Mouse (Mus musculus): ENCODE measurements around the gene Lrrc29.

Gene Lrrc29

DNA sequence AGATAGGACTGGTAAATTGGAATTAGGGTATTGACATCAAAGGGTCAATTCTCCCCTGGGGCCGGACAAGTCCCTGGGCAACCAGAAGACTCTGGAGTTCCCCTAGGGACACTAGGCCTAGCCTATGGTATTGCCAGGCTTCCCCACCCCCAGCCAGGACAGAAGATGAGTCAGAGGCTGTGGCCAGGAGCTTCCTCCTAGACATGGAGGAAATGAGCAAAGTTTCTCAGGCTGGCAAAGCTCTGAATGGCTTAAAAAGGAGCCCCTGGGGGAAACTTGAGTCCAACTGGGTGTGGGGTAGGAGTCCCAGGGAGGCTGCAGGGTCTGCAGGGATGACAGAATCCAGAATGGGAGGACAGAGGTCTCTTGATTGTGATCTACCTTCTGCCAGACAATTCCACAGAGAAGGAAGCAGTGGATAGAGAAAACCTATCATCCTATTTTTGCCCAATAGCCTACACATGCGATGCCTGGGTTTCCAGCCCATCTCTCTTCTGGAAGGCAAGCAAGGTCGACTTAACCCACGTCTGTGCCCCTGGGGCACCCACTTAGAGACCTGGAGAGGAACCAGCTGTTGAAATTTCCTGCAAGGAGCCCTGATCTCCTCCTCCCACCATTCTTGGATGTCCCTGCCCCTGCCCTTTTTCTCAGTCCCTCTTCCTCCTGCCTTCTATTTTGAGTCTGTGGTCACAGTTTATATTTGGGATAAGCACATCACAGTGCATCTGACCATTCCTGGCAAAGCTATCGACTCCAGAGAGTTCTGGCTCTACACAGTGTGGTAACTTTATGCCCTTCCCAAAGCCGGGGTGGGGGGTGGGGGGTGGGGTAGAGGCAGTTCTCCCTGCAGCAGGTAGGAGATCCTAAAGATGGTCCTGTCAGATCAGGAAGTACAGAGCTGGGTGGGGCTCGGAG, 19.2 kb upstream of the Lrrc29 start:
- no peak for DNase-seq (ENCODE audit: low spot score in 2 of 2)

DNA sequence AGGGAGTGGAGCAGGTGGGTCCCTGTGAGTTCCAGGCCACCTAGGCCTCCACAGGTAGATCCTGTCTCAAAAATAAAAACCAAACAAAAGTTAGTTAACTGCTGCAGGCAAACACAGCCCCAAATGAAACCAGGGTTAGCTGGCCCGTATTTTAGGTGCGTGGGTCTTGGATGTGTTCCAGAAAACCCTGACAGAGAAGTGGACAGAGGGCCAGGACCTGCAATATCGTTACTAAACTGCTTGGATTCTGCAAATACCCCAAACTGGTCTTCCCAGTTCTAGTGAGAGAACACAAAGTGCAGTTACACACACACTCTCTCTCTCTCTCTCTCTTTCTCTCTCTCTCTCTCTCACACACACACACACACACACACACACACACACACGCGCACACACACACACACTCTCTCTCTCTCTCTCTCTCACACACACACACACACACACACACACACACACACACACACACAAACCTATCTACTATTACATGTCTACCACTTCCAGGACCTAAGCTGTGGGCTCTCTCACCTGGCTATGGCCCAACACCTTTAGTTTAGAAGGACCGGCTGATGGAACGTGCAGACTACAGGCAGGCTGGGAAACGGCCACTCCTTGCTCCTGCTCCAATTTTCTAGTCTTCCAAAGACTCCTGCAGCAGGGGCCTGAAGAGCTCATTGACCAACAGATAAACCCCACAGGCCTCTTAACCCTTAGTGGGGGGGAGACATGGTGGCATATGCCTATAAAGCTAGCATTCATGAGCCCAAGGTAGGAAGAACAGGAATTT, 17.9 kb upstream of the Lrrc29 start:
- DNase-seq (ENCODE audit: low spot score in 2 of 2), result no peak

DNA sequence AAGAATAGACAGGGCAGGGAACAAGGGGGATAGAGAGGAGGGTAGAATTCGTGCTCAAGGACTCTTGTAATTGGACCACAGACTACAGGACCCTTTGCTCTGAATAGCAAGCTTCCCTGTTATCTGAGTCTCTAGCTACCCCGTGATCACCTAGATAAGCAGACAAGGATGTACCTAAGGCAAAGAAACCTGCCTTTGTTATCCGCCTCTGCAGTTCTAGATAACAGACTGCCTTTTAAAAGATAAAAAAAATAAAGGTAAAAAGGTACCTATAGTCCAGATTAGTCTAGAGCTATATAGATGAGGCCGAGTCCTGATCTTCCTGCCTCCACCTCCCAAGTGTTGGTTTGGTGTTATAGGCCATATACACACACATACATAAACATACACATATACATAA, 16.7 kb upstream of the Lrrc29 start:
- no peak for DNase-seq (ENCODE audit: low spot score in 2 of 2)

DNA sequence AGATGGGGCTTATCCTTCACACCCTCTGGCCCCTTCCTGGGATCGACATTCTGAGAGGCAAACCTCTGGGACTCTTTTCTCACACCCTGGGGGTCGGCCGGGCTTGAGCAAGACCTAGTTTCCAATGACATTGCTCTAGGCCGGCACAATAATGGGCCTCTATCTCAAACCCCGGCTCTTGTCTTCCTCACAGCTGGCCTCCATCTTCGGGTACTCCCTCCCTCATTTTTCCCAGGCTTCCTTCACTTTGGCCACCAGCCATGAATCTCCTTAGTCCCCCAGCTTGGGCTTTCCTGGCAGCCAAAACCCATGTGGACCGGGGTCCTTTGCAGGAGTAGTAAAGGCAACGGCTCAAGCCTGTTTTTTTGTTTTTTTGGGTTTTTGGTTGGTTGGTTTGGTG, 15.3 kb upstream of the Lrrc29 start:
- no peak for DNase-seq (ENCODE audit: low spot score in 2 of 2)

DNA sequence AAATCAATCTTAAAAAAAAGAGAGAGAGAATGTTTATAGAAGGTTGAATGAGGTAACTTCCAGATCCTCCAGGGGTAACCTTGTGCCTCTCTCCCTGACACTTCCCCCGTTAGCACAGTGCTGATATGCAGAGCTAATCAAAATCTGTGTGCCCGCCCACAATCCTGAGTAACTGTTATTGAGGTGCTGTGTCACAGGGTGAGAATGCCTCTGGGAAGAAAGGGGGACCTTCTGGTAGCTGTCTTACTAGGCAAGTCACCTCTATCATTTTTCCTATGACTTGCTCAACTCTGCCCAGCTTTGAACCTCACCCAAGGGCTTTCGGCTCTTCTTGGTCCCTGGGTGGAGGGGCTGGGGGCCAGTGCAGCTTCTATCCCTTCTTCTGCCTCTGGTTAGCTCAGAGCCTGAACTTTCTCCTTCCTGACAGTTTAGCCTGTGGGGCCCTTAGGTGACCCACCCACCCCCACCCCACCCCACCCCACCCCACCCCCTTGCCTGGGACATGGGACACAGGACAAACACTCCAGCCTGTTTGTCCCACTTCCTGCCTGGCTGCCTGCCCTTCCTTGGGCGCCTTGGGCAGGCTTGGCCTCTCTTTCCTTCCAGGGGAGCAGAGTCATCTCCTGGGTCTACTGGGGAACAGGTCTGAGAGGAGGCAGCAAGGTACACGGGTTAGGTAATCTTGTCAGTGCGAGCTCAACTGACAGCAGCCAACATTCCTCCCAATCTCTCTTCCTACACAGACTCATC, 14.0 kb upstream of the Lrrc29 start:
- no peak for DNase-seq (ENCODE audit: low spot score in 2 of 2)

DNA sequence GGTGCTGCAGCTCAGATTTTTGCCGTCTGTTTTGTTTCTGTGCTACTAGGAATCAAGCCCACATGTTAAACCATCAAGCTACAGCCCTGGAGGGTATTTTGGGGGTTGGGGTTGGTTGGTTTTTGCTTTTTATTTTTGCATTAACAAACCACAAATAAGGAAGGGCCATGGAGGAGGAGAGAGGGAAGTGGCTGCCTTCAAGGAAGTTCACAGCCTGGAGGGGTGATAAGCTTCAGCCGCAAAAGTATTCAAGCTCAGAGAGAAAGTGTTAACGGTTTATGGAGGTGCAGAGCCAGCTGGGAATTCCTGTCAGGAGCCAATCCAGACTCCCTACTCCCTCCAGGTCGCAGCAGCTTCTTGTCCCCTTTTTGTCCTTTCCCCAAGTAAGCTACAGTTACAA, 12.9 kb upstream of the Lrrc29 start:
- DNase-seq (ENCODE audit: low spot score in 2 of 2), result no peak

DNA sequence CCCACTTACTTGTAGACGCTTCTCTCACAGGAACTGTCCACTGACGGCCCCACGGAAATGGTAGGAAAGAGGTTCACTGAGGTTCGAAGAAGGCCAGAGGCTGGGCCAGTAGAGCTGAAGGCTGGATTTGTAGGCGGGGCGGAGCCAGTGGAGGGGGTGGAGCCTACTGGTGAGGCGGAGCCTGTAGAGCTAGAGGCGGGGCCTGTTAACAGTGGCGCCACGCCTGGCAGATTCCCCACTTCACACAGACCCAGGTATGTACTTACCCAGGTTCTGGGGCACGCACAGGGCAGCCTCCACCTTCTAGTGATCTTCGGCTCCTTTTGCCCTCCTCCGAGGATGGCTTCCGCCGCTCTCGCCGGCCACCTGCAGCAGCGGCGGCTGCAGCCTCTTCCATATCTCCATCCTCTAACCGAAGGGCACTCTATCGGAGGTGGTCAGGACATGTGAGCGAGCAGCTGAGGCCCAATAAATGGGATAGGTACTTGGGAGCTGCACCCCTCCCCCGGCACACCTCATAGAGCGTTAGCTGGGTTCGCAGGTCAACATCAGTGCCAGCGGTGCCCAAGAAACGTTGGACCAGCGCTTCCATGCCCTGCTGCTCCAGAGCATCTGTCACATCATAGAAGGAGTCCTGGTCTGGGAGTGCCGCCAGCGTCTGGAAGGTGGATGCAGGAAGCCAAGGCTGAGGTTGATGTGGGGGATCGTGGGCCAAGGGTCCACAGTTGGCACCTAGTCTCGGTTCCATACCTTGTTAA, 10.5 kb upstream of the Lrrc29 start:
- no peak for DNase-seq (ENCODE audit: low spot score in 2 of 2)

DNA sequence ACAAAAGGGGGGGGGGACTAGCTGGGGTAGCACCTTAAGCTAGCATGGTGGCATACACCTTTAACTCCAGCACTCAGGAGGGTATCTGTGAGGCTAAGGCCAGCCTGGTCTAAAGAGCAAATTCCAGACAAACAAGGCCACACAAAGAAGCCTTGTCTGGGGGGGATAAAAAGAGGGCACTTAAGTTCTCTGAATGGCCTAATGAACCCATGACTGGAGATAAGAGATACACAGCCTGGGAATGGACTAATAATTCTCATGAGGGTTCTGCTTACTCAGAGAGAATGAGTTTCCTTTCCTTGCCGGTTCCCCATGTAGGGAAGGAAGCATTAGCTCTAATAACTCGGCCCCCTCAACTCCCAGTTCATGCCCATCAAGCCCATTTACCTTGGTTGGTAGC, 6.4 kb upstream of the Lrrc29 start:
- DNase-seq (ENCODE audit: low spot score in 2 of 2), result no peak

DNA sequence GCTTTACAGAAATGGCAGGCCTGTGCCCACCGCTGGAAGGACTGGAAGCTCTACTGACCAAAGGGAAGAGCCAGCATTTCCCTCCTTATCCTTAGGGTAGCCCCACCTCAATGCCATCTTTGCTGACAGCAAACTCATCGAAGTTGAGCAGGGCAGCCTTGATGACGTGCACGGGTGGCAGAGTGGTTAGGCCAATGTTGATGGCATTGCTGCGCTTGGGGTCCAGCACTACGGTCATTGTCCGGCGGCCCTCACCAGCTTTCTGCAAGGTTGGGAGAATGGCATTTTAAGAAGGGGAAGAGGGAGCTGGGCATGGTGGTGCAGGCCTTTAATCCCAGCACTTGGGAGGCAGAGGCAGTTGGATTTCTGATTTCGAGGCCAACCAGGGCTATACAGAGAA, 5.9 kb upstream of the Lrrc29 start:
- no peak for DNase-seq (ENCODE audit: low spot score in 2 of 2)

DNA sequence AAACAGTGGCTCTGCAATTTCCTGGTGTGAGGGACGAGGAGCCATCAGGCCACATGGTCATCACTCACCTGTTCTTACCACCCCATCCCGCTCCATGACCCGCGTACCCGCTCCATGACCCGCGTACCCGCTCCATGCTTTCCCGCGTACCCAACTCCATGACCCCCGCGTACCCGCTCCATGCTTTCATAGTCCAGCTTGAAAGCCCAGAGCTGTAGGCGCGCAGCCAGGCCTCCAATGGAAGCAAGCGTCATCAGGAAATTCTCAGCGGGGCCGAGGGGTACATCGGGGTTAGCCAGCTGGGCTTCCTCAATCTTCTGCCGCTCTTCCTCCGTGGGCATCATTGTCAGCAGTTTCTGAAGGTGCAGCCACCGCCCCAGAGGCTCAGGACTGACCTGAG, 5.4 kb upstream of the Lrrc29 start:
- no peak for DNase-seq (ENCODE audit: low spot score in 2 of 2)

DNA sequence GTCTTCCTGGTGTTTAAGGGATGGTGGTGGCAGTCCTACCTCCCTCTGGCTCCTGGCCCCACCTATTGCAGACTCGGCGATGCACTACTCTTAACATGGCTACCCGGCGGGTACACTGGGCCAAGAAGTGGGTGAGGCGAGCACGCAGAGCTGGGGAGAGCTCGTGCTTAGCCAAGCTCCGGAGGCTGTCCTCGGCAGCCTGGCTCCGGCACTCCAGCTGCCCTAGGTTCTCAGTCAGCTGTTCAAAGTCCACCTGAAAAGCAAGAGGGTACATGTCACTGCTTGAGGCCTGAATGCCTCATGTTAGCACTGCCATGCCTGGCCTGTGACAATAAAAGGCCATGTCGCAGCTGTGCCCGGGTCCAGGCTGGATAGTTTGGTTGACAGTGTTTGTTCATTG, 4.2 kb upstream of the Lrrc29 start:
- no peak for DNase-seq (ENCODE audit: low spot score in 2 of 2)

DNA sequence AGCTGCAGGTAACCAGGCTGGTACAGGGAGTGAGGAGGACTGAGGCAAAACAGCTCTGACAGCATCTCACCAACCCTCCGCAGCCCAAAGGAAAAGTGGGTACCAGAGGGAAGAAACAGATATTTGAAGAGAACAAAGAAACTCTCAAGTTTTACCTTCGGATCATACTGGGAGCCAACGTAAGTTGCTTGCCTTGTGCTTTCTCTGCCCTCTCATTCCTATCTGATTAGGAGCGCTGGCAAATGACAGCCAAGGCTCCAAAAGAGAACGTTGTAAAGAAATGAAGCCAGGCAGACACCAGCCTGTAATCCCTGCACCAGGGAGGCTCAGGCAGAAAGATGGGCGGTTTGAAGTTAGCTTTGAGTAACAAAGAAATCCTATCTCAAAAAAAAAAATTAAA, 890 bp upstream of the Lrrc29 start:
- no peak for DNase-seq (ENCODE audit: low spot score in 2 of 2)

DNA sequence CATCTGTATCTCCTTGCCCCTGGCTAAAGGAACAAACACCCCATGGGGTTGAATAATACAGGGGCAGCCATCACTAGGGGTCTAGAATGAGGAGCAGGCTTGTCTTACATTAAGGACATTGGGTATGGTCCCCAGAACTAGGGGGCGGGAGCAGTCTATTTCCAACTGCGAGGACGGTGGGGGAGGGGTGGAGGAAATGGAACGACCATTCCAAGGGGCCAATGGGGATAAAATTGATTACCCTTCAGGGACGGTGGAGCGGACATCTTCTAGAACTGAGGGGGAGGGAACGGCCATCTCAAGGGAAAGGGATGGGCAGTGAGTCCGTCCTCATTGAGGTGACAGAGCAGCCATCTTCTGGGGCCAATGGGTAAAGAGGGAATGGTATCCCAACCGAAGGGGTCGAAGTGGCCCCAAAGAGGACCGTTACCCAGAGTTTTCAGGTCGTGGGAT, 411 bp downstream of the Lrrc29 start:
- DNase-seq (ENCODE audit: low spot score in 2 of 2), result no peak

DNA sequence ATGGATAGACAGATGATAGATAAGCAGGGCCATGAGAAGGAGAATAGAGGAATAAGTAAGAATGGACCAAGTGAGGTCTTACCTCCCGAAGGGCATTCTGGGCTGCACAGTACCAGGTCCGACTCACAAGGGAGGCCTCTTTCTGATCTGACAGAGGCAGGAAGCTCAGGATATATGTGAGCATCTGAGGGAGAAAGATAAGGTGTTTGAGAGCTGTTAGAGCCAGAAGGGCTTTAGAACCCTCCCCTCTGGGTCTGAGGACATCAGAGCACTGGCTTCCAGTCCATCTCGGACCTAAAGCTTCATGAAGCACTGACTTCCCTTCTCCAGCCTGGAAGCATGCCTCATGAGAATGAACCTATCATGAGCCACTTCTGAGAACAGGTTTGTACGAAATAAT, 2.9 kb downstream of the Lrrc29 start:
- no peak for DNase-seq (ENCODE audit: low spot score in 2 of 2)

DNA sequence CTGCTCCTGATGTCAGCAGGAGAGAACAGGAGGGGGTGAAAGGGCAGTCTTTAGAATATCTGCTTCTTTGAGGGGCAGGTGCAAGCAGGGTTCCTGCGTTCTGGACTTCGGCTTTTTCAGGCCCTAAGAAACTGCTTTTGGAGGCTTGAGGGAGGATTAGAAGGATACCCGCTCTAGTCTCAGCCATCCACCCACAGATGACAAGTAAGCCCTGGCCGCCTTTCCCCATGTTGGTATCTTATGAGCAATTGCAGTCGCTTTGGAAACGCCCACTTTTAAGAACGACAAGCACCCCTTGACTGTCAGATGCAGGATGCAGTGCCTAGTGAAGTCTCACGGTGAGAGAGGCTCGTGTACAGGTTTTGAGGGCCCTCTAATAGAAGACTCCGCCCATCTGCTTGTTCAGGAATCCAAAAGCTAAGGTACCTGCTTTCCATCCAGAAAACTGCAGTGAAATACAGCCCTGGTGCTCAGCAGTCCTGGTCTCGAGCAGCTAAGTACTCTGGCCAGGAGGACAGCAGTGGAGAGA, 7.4 kb downstream of the Lrrc29 start:
- DNase-seq (ENCODE audit: low spot score in 2 of 2), result no peak

DNA sequence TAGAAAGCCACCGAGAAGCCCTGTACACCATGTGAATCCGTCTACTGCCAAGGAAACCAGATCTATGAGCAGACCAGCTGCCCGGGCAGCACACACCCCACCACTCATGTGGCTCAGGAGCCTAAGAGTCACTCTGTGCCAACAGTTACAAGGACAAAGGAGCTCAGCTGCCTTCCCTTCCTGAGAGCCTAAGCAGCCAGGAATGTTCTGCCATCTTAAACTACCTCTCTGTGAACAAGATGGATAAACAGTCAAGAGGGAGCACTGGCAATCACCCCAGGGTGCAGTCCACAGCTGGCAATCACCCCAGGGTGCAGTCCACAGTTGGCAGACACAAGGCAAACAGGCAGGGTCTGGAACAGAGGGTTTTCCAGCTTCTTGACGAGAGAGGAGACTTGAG, 8.1 kb downstream of the Lrrc29 start:
- no peak for DNase-seq (ENCODE audit: low spot score in 2 of 2)

DNA sequence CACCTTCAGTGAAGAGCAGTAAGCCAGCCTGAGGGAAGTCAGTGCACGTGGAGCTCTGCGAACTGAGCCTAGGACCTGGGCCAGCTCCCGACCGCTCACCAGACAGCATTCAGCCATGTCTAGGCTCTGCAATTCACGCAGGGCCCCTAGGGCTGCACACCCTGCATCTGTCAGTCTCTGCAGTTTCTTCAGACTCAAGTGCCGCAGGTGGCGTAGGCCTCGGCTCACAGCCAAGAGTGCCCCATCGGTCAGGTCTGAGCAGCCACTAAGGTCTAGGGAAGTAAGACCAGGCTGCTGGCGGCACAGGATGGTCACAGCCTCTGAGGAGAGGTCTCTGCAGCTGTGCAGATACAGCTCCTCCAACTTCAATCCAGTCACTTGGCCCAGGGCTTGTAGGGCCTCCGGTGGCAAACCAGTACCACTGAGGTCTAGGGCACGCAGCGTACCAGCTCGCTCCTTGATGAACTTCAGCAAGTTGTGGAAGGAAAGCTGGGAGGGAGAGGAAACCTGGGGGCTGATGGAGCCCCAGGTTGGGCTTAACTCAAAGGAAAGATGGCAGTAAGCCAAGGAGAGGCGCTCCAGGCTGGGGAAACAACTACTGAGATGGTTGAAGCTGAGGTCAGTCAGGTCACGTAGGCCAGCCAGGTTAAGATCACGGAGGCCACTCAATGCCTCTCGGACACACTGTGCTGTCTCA, 10.9 kb downstream of the Lrrc29 start:
- no peak for DNase-seq (ENCODE audit: low spot score in 2 of 2)

DNA sequence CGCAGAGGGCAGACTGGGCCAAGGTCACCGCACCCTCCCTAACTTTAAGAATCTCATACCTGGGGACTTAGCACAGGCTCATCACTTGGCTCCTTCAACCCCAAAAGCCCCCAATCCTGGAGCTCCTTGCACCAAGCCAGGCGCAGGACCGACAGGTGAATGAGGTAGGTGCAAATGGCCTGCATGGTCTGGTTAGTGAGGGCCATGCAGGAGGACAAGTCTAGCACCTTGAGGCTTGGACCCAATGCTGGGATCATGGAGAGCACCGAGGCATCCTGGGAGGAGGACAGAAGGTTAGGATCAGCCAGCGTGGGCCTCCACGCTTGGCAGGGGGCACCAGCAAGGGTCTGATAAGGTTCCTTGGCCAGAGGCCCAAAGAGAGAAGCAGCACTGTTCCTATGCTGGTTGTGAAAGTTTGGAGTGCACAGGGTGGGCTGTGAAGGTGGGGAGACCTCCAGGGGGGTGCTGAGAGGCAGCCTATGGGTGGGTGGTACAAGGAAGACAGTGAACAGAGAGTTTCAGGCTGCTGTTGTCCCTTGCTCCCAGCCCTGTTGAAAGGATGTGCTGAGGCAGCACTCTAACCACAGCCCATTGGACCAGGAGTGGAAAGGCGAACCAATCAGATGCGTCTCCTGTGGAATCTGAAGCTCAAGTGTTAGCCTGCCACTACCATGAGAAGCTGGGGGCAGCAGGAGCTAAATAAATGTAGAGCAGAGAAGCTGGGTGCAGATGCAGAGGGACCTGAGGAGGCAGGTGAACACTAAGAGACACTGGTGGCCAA, 12.3 kb downstream of the Lrrc29 start:
- DNase-seq (ENCODE audit: low spot score in 2 of 2), result no peak

DNA sequence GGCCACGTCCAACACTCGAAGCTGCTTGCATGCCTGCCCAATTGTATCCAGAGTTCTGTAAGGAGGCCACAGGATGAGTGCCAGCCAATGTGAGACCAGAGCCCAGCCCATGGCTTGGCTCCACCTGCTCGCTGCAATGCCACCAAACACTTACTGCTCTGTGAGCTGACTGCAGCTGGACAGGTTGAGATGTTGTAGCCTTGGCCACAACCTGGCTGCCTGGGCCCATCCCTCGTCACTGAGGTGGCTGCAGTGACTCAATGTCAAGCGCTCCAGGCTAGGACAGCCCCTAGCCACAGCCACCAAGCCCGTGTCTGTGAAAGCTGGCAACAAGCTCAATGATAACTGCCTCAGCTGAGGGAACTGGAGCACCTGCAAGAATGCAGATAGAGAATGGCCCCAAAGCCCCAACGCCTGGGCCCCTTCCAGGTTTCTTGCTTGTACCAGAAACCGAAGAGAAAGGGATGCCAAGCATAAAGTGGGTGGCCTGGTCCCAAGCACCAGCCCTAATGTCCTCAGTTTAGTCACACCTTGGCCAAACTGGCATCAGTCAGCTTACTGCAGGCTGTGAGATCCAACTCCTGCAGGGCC, 13.1 kb downstream of the Lrrc29 start:
- no peak for DNase-seq (ENCODE audit: low spot score in 2 of 2)

DNA sequence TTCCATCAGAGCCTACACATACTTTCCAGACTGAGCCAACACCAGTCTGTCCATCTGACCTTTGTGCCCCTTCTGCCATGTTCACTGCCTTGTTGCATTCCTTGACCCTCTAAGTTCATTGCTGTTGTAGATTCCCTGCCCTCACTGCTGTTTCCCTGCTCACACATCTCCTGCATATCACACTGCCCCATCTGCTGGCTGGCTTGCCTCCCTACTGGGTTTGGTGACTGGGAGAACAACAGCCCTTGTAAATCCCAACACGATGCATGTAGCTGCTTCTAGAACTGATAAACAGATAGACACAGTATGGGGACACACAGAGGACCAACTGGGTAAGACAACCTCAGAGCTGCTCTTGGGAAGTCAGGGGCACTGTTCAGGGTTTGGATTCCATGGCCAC, 14.4 kb downstream of the Lrrc29 start:
- DNase-seq (ENCODE audit: low spot score in 2 of 2), result no peak

All from frontal cortex, postnatal 14 days (tissue).